Mouse (Mus musculus) olfactory bulb, adult 2 months (tissue): Measurements from ENCODE around the gene Plcb3.

Source experiments
- CTCF ChIP-seq: fragments of 200-500 bp; IDR thresholded peaks from 2 replicates; pipeline ENCODE4 v1.5.1; 2012; ENCODE audit warnings: low read depth, mild to moderate bottlenecking, low read length, moderate library complexity; ENCODE audit not compliant: insufficient read depth
- POLR2A ChIP-seq: fragments of 200-500 bp; IDR thresholded peaks from 2 replicates; pipeline ENCODE4 v1.6.1; 2012; ENCODE audit warnings: mild to moderate bottlenecking, low read depth, low read length, moderate library complexity; ENCODE audit not compliant: insufficient read depth

- TF ChIP-seq CTCF: no peak
- no peak for TF ChIP-seq POLR2A
These were observed 50.5 kb downstream of the Plcb3 start for GRCm38 (mm10) chr19:6925611-6926329.
